Mouse (Mus musculus): ENCODE measurements around the gene Chrna3.

Chrna3 gene

DNA sequence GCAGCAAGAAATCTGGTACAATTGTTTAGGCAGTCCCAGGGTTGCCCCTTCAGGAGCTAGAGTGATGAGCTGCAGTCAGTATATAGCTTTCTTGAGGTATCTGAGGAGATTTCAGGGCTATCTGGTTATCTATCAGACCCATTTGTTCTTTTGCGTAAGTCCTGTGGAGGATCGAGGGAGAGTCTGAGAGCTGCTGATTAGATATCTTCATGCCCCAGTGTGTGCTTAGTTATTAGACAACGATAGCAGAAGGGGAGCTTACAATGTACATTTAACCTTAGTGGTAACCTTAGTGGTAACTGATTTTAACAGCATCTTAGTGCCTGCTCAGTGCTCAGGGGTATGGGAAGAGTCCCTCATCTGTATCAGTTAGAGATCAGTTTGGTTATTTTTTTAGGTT lies 30.7 kb downstream of the Chrna3 start:
- peak; percentile 73 for DNase-seq

DNA sequence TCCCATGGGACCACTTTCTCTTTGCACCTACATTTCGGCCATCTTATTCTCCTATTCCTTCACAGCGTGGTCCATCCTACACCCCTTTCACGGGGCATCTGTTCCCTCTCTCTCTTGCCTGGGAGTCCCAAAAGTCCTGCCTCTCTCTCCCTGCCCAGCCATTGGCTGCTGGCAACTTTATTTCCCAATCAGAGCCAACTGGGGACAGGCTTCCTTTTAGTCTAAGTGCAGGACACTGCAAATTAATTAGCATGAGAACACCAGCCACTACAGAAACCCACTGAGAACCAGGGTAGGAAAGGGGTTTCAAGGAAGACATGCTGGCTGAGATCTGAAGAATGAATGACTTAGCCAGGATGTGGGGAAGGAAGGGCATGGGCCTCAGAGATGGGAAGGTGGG lies 32.0 kb downstream of the Chrna3 start:
- no peak for DNase-seq

DNA sequence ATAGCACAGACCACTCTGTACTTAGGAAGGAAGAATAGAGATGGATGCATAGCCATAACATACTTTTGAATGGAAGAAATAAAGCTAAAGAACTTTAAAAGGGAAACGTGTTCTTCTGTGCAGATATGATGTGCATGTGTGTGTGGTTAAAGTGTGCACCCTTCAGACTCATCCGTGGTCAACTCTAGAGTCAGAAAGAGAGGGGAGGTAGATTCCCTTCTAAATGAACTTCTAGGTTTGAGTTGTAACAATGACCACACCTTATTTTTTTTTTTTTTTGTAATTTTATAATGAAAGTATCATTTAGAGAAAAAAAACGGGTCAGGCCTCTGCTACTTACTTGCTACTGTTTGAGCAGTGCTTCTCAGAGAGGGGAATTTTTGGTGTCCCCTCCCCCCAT lies 36.0 kb downstream of the Chrna3 start:
- no peak for DNase-seq

DNA sequence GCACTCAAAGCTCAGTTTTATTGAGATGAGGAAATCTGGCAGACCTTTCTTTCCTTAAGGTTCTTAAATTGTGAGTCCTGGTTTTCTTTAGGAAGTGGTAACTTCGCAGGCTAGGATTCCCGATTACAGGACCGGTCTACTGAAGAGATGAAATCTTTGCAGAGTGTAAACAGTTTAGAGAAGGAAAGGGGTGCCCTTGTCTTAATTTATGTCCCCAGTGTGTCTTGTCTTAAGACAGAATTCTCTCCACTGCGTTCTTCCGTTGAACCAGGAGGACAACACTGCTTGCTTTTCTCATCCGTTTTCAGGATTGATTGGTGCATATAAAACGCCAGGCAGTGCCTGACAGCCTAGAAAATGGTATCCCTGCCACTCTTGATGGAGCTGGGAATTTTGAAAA lies 44.0 kb downstream of the Chrna3 start:
- DNase-seq = peak; percentile 37

DNA sequence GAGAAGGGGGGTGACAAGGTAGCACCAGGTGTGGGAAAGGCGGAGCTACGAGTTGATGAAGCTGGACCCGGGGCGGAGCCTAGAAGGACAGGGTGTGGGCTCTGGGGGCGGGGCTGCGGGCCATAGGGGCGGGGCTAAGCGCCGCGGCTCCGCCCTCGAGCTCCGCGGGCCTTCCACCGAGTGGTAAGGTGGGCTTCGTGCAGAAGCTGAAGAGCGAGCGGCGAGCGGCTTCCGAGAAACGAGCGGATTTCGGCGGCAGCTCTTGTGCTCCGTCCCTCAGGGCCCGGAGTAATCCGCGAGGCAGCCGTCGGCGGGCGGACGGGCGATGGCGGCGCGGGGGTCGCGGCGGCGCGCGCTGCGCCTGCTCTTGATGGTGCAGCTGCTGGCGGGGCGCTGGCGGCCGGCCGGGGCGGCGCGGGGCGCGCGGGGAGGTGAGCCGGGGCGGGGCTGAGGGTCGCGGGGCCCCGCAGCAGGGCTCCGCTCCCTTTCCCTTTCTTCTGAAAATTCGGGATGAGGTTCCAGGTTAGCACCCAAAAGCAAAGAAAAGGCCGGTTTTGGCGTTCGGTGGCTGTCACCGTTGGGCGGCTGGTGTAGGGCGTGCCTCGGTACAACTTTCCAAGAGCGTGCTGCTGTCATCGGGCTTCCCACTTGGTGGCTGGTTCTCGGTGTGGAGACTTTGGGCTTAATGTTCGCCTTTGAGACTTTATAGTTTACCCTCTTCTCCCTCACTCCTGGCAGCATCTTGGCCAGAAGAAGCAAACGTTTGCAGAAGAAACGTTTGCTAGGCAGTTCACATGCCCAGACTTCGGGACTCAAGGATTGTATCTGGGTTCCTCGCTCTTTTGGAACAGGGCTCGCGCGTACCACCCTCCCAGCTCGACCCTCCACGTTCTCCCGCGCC lies 44.8 kb downstream of the Chrna3 start:
- DNase-seq = peak; percentile 73

DNA sequence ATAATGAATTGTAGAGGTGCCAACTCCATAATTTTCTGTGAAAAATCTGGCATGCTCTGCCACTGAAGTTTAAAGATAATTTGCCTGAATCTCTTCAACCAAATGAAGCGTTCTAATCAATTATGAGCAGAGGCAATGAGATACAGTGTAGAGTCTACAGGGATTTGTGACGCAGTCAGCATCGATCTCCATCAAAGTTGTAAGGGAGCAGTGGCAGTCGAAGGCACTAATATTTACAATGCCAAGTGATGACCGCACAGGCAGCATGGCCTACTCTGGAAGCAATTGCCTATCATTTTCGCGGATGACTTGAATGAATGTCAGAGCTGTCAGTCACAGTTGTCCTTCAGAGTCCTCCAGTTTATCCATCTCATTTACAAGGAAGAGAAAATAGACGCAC lies 45.7 kb downstream of the Chrna3 start, which contains the start of gene Chrna5:
Gene Chrna5, plus strand, starts transcription at position 207 of the 400 bp plus-strand sequence.
- DNase-seq = peak; percentile 41

DNA sequence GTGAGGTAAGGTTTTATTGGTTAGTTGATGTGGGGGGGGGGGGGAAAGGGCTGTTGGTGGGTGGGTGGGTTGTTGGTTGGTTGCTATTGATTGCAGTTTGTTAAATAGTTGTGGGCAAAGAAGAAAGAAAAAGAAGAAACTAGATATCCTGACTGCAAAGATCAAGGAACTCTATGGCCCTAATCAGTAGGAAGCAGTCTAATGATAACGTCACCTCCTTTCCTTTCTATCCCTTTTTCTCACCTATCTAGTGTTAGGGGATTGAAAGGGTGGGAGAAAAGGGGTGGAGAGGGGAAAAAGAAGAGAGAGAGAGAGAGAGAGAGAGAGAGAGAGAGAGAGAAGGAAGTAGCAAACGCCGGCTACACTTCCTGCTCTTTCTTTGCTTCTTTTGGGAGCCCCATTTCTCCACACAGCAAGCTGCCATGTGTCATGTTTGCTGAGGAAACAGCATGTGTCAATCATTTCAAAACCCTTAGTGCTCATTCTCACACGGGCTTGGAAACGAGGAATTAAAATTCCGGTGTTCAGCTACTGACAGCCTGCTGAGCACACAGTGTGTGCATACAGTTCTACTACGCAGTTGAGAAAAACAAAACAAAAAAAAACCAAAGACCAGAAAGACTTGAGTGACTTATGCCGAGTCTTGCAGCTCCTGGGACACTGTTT lies 56.3 kb downstream of the Chrna3 start:
- no peak for DNase-seq

DNA sequence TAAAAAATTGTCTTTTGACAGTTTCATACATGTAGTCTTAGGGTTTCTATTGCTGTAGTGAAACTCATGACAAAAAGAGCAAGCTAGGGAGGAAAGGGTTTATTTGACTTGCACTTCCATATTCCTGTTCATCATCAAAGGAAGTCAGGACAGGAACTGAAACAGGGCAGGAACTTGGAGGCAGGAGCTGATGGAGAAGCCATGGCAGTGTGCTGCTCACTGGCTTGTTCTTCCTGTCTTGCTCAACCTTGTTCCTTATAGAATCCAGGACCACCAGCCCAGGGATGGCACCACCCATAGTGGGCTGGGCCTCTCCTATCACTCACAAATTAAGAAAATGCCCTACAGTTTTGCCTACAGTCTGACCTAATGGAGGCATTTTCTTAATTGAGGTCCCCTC lies 62.7 kb downstream of the Chrna3 start:
- no peak for DNase-seq

DNA sequence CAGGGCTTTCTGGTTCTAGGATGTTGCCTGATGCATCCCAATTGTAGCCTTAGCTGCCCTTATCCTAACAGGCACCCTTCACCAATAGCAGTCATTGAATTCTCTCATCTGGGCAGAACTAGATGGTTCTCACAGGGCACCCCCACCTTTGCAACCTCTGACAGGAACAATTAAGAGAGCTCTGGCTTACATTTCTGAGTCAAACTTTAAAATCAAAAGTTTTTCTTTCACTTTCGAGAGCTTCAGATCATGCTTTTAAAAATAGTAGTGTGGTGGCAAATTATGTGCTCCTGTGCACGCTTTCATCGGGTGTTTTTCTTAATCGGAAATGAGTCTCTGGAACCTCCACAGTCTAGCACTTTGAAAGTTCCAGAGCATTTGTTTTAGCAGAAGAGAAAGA lies 65.3 kb downstream of the Chrna3 start:
- no peak for DNase-seq

Data from heart, adult 11 months (tissue).